Mouse (Mus musculus) lung, embryonic 15.5 days (tissue): ENCODE data around the gene Rbm48. TPM values are rescaled to one million over a fixed set of nuclear protein-coding genes. Genes with fewer than 3 reads are reported as not detected.
A peak's percentile ranks its signal among the peaks of the same experiment; 100 is the strongest.
"Not testable (repeated sequence)": the region's sequence is repeated elsewhere in the genome, so short reads cannot be mapped to it uniquely, and the experiment has no call there.

ENCODE experiments used
- ATAC-seq: fragments of 200-750 bp; cut with Nextera tagmentation; 2 replicates; pipeline ENCODE4 v1.8.0; 2017; ENCODE audit warnings: moderate number of reproducible peaks, borderline replicate concordance; ENCODE audit not compliant: low FRiP score, low TSS enrichment; ENCODE audit errors: extremely low read depth
- H3K27ac ChIP-seq: fragments of 300-500 bp; sonication (generic); 2 replicates; pipeline ENCODE4 v1.5.1; 2015; ENCODE audit warnings: moderate library complexity, mild to moderate bottlenecking, inconsistent platforms
- H3K27me3 ChIP-seq: fragments of 300-500 bp; sonication (generic); 2 replicates; pipeline ENCODE4 v1.6.1; 2015; ENCODE audit warnings: inconsistent platforms
- H3K36me3 ChIP-seq: fragments of 300-500 bp; sonication (generic); 2 replicates; pipeline ENCODE4 v1.6.1; 2015; ENCODE audit warnings: inconsistent platforms
- H3K4me1 ChIP-seq: fragments of 300-500 bp; sonication (generic); 2 replicates; pipeline ENCODE4 v1.6.1; 2015; ENCODE audit warnings: inconsistent platforms
- H3K4me2 ChIP-seq: fragments of 300-500 bp; sonication (generic); 2 replicates; pipeline ENCODE4 v1.6.1; 2015; ENCODE audit warnings: inconsistent platforms, mild to moderate bottlenecking, moderate library complexity
- H3K4me3 ChIP-seq: fragments of 300-500 bp; sonication (generic); 2 replicates; pipeline ENCODE4 v1.5.1; 2015; ENCODE audit warnings: mild to moderate bottlenecking, inconsistent platforms
- H3K9ac ChIP-seq: fragments of 300-500 bp; sonication (generic); 2 replicates; pipeline ENCODE4 v1.6.1; 2015; ENCODE audit warnings: inconsistent platforms
- H3K9me3 ChIP-seq: fragments of 300-500 bp; sonication (generic); 2 replicates; pipeline ENCODE4 v1.6.1; 2016; ENCODE audit warnings: inconsistent platforms
- WGBS: fragments of 180-500 bp; shearing (Covaris S2); methylation state at CpG from one replicate; pipeline ENCODE4 v1.1.7; 2015; 5-methylcytosine and 5-hydroxymethylcytosine counted together
- polyA plus RNA-seq: library from polyadenylated mRNA; unstranded; fragments of >200 nt; fragmentation: Nextera tagmentation; extraction: Ambion mirVana; gene quantifications from 2 replicates; pipeline ENCODE4 v1.2.1, GENCODE M21; 2015

Gene Rbm48
- 12.4 and 13.9 TPM in 2 replicates for polyA plus RNA-seq

DNA sequence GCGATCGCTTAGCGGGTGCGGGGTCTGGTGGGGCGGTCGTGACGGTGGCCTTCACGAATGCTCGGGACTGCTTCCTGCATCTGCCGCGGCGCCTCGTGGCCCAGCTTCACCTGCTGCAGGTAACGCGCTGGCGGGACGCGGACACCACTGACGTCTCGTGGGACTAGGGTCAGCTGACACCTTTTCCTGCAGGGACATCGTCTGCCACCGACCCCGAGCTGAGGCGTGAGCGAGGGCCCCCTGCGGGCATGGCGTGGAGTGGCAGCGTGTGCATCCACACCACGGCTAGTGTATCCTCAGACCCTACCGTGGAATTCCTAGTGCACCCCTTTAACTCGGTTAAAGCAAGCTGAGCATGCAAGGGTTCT, at the start of gene Rbm48:
Rbm48 (minus strand) TSS at position 187 of the 368 bp plus-strand sequence.
- Histone ChIP-seq H3K4me2 (peak within 1 kb of the TSS; percentile 73), H3K9ac (peak within 1 kb of the TSS; percentile 68), H3K4me3 (peak within 1 kb of the TSS; percentile 86), H3K36me3 (peaks cover 14% of the 10 kb centered on the region), H3K27ac (peak within 1 kb of the TSS; percentile 74), H3K27me3 (no peaks in the 10 kb centered on the region), H3K4me1 (peaks cover 13% of the 10 kb centered on the region), H3K9me3 (no peaks in the 10 kb centered on the region)
- under 1% methylated on average over 31 of the region's 31 CpGs for WGBS
- peak; percentile 83 for ATAC-seq

DNA sequence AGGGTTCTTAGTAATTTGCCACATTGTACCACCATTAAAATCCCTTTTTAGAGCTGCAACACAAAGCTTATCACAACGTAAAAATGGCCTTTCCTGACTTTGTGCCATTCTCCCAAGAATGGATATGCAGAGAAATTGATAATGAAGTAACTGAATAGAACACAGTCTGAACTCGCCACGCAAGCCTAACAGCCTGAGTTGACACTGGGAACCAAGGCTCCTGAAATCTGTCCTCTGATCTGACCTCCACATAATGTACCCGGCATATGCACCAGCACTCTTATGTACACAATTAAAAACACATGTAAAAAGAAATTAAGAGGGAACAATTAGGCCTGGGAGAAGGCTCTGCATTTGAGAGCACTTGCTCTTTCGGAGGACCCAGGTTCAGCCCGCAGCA, 48.9 kb upstream of the Rbm48 start:
- WGBS = 78% methylated on average over 6 of the region's 6 CpGs
- no peak overlapping the region for H3K4me2 ChIP-seq
- no peak overlapping the region for H3K9ac ChIP-seq
- peaks cover 35% of the 10 kb centered on the region for H3K36me3 ChIP-seq
- H3K27me3 ChIP-seq = no peaks in the 10 kb centered on the region
- no peaks in the 10 kb centered on the region for H3K9me3 ChIP-seq
- no peak overlapping the region for H3K27ac ChIP-seq
- H3K4me1 ChIP-seq = peaks cover 7% of the 10 kb centered on the region
- ATAC-seq = no peak
- H3K4me3 ChIP-seq = no peak overlapping the region

DNA sequence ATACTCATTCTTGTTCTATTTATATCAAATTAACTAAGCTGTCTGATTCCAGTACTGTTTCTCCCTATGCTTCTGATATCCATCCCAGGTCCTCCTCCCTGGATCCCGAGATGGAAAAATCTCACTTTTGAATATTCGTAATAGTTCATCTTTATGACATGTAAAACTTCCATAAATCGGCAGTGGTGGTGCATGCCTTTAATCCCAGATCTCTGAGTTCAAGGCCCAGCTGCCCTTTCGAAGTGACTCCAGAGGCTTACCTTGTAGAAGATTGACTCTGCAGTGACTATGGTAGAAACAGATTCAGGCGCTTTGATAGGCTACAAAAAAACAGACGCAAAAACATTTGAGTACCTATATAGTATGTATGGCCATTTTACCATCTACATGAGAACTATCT, 48.2 kb upstream of the Rbm48 start:
- Histone ChIP-seq H3K4me1 (peaks cover 7% of the 10 kb centered on the region), H3K27ac (no peak overlapping the region)
- ATAC-seq = no peak

DNA sequence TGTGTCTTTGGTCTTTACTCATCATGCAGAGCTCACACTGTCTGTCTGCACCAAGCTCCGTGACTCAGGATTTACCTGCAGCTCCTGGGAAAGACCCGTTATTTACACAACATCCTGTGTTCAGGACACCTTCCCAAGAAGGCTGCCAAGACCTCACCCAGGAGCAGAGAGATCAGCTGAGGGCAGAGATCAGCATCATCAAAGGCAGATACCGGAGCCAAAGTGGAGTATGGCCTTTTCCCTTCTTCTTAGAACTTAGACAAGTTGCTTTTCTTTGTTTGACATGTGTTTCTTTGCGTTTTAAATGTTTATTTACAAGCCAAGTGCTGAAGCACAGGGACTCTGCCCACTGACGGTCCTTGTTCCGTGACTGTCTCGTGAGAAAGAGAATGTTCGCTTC, 38.9 kb upstream of the Rbm48 start:
- WGBS = 74% methylated on average over 8 of the region's 8 CpGs
- H3K36me3 ChIP-seq = peaks cover 16% of the 10 kb centered on the region; the same call in 1 of the 2 replicates
- H3K4me3 ChIP-seq = no peak overlapping the region
- no peaks in the 10 kb centered on the region for H3K27me3 ChIP-seq
- ATAC-seq = no peak
- H3K27ac ChIP-seq = no peak overlapping the region
- no peak overlapping the region for H3K4me2 ChIP-seq
- no peaks in the 10 kb centered on the region for H3K4me1 ChIP-seq
- no peaks in the 10 kb centered on the region for H3K9me3 ChIP-seq
- no peak overlapping the region for H3K9ac ChIP-seq

More for the DNA sequence above, 48.2 kb upstream of the Rbm48 start:
- Histone ChIP-seq H3K9me3 (no peaks in the 10 kb centered on the region), H3K9ac (no peak overlapping the region), H3K4me2 (no peak overlapping the region), H3K27me3 (no peaks in the 10 kb centered on the region), H3K4me3 (no peak overlapping the region), H3K36me3 (peaks cover 37% of the 10 kb centered on the region)
- 92% methylated on average over 6 of the region's 6 CpGs for WGBS

DNA sequence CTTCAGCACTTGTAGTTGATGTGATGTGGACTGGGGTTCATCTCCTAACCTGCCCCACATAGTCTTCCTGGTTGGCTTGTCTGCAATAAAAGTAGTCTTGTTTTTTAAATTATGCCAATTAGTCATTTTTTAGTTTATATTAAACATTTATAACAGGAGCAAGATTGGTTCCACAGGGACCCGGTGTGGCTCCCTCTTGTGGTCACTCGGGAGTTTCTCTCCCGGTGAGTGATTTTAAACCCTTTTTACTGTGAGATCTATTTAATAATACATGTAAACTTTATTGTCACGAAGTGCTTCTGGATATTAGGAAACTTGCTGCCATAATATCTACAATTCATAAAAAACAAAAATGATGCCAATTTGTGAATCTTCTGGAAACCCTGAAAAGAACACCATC, 37.6 kb upstream of the Rbm48 start:
- H3K27ac ChIP-seq = no peak overlapping the region
- no peak for ATAC-seq
- no peaks in the 10 kb centered on the region for H3K9me3 ChIP-seq
- H3K4me1 ChIP-seq = no peaks in the 10 kb centered on the region
- no peak overlapping the region for H3K4me2 ChIP-seq
- H3K4me3 ChIP-seq = no peak overlapping the region
- no peaks in the 10 kb centered on the region for H3K27me3 ChIP-seq
- H3K9ac ChIP-seq = no peak overlapping the region
- 72% methylated on average over 4 of the region's 4 CpGs for WGBS
- peaks cover 19% of the 10 kb centered on the region; the same call in 1 of the 2 replicates for H3K36me3 ChIP-seq

DNA sequence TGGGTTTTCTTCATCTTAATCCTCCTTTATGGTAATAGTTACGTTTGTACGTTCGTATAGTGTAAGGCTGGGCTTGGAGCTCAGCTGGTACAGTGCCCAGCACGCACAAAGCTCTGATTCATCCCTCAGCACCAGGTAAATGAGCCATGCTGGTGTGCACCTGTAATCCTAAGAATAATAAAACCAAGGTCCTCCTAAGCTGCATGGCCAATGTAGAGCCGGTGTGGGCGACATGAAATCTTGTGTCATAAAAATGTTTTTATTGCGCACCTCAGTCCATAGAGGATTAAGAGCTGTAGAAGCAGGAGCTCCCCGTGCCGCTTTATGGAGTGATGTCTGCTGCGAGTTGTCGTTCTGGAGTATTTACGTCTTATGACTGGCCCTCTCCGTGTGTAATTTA, 36.9 kb upstream of the Rbm48 start:
- Histone ChIP-seq H3K4me1 (no peaks in the 10 kb centered on the region), H3K27me3 (no peaks in the 10 kb centered on the region), H3K4me3 (no peak overlapping the region), H3K4me2 (no peak overlapping the region), H3K9ac (no peak overlapping the region), H3K36me3 (peaks cover 19% of the 10 kb centered on the region; the same call in 1 of the 2 replicates), H3K27ac (no peak overlapping the region), H3K9me3 (no peaks in the 10 kb centered on the region)
- WGBS = 92% methylated on average over 13 of the region's 13 CpGs
- ATAC-seq = no peak

DNA sequence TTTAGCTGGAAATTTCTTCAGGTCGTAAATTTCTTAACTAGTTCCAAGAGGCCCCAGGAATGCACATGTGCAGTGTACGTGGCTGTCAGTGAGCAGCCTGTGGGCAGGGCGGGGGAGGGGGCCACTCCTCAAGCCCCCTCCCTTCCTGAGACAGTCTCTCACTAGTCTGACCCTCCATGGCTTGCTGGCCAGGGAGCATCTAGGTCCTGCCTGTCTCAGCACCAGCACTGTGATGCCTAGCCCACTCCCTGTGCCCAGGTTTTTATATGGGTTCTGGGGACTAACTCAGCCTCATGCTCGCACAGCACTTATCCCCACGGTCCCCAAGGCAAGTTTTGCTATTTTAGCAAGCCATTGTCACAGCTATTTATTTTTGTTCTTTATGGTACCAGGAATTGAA, 35.9 kb upstream of the Rbm48 start:
- no peak overlapping the region for H3K27ac ChIP-seq
- H3K4me1 ChIP-seq = no peaks in the 10 kb centered on the region
- no peak overlapping the region for H3K9ac ChIP-seq
- no peaks in the 10 kb centered on the region for H3K9me3 ChIP-seq
- no peak overlapping the region for H3K4me3 ChIP-seq
- no peaks in the 10 kb centered on the region for H3K27me3 ChIP-seq
- no peak for ATAC-seq
- peaks cover 19% of the 10 kb centered on the region; the same call in 1 of the 2 replicates for H3K36me3 ChIP-seq
- 76% methylated on average over 5 of the region's 5 CpGs for WGBS
- H3K4me2 ChIP-seq = no peak overlapping the region

DNA sequence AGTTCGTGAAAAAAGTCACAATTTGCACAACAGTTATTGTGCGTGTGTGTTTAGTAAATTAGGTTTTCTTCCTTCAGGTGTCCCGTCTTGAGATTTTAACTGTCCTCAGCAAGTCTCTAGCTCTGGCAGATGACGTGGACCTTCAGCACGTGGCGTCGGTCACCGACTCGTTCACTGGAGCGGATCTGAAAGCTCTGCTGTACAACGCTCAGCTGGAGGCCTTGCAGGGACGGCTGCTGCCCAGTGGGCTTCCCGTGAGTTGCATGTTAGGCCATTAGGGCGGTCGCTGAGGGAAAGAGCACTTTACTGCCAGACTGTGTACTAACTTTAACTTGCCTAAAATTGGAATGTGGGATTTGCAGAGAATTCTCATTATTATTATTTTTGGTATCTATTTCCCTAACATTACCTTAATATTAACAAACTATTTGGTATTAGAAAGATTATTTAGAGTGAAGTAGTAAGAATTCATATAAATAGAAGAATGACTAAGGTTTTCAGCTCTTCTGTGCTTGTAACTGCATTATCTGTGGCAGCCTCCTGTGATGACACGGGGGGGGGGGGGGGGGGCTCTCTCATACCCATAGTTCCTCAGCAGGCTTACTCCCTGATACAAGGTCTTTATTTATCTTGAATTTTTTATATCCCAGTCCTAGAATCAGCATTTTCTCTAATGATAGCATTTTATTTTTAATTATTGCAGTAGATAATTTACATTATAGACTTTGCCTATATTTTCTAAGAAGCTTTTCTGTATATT, 35.3 kb upstream of the Rbm48 start:
- Histone ChIP-seq H3K27ac (no peak overlapping the region), H3K9me3 (no peaks in the 10 kb centered on the region), H3K27me3 (no peaks in the 10 kb centered on the region), H3K4me2 (no peak overlapping the region), H3K36me3 (peaks cover 19% of the 10 kb centered on the region; the same call in 1 of the 2 replicates), H3K4me1 (no peaks in the 10 kb centered on the region), H3K9ac (no peak overlapping the region), H3K4me3 (no peak overlapping the region)
- no peak for ATAC-seq
- 76% methylated on average over 16 of the region's 16 CpGs for WGBS

DNA sequence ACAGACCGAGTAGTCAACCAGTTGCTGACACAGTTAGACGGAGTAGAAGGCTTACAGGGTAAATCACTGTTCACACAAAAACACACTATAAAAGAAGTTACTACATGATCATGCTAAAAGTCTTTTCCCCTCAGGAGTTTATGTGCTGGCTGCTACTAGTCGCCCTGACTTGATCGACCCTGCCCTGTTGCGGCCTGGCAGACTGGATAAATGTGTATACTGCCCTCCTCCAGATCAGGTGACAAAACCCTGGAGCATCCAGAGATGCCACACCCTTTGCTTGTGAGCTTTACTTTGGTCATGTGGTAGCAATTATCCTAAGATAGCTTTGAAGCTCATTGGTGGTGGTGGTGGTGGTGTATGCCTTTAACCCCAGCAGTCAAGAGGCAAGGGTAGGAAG, 33.7 kb upstream of the Rbm48 start:
- no peak overlapping the region for H3K27ac ChIP-seq
- H3K4me1 ChIP-seq = no peaks in the 10 kb centered on the region
- ATAC-seq = no peak
- 90% methylated on average over 5 of the region's 5 CpGs for WGBS
- H3K27me3 ChIP-seq = no peaks in the 10 kb centered on the region
- H3K9ac ChIP-seq = no peak overlapping the region
- H3K4me2 ChIP-seq = no peak overlapping the region
- peaks cover 9% of the 10 kb centered on the region; the same call in 1 of the 2 replicates for H3K36me3 ChIP-seq
- no peak overlapping the region for H3K4me3 ChIP-seq
- H3K9me3 ChIP-seq = no peaks in the 10 kb centered on the region

DNA sequence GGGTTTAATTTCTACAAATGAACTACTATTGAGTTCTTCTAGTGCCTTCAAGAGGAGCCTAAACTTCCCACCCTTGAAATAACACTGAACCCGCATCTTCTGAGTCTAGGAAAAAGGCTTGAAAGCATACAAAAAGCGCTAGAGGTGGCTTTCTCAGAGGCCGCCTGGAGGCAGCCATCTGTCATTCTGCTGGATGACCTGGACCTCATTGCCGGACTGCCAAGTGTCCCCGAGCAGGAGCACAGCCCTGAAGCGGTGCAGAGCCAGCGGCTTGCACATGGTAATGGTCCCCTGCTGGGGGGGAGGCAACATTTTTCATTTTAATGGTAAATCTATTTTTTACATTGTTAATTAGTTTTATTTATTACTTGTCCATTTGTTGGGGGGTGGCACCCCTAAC, 24.1 kb upstream of the Rbm48 start:
- no peaks in the 10 kb centered on the region for H3K4me1 ChIP-seq
- no peak for ATAC-seq
- H3K9ac ChIP-seq = no peak overlapping the region
- no peak overlapping the region for H3K27ac ChIP-seq
- H3K9me3 ChIP-seq = no peaks in the 10 kb centered on the region
- no peaks in the 10 kb centered on the region for H3K27me3 ChIP-seq
- H3K4me2 ChIP-seq = no peak overlapping the region
- no peak overlapping the region for H3K4me3 ChIP-seq
- WGBS = 80% methylated on average over 7 of the region's 7 CpGs
- peaks cover 16% of the 10 kb centered on the region; the same call in 1 of the 2 replicates for H3K36me3 ChIP-seq

DNA sequence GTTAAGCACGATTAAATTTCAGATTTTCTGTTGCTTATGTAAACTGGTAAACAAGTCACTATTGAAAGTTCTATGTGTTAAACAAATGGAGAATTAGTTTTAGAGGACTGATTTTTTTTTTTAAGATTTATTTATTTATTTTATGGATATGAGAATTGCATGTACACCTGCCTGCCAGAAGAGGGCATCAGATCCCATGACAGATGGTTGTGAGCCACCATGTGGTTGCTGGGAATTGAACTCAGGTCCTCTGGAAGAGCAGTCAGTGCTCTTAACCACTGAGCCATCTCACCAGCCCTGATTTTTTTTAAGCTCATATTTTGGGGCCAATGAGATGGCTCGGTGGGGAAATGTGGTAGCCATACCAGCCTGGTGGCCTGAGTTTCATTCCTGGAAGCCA, 15.4 kb upstream of the Rbm48 start:
- not testable (repeated sequence) for H3K4me2 ChIP-seq, H3K9ac ChIP-seq, H3K27ac ChIP-seq, H3K27me3 ChIP-seq, H3K4me3 ChIP-seq, ATAC-seq, H3K4me1 ChIP-seq, H3K9me3 ChIP-seq
- WGBS = 89% methylated on average over 2 of the region's 2 CpGs
- H3K36me3 ChIP-seq = peaks cover 10% of the 10 kb centered on the region

DNA sequence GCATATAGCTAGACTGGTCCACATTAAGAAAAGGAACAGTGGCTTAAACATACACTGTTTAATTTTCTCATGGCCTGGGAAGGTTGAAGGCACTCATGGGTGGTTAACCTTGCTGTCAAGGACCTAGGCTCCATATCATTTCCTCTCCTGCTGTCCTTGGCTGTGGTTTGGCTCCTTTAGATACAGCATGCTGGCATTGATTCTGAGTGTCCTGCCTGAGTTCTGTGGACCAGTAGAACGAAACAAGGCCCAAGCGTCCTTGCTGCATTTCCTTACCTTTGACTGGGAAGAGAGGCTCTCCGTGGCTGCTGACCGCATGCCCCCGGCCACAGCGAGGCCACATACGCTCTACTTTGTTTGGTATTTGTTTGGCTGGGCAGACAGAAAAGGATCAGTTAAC, 12.9 kb upstream of the Rbm48 start:
- Histone ChIP-seq H3K36me3 (peaks cover 23% of the 10 kb centered on the region), H3K27ac (no peak overlapping the region), H3K9me3 (no peaks in the 10 kb centered on the region), H3K4me3 (no peak overlapping the region), H3K27me3 (no peaks in the 10 kb centered on the region), H3K4me2 (no peak overlapping the region), H3K9ac (no peak overlapping the region), H3K4me1 (no peaks in the 10 kb centered on the region)
- no peak for ATAC-seq
- 89% methylated on average over 7 of the region's 7 CpGs for WGBS
